16 mouse cellular contexts compared by ENCODE assay signal in genomic region chr6:144963156-144963555, GRCm38 (mm10).
DNase-seq lines count a peak whose midpoint lies in the region; ATAC-seq and TF ChIP-seq lines count a peak whose summit lies in the region.
"Had no signal": no experiment of that assay in that cellular context is flagged by ENCODE, and none has a peak within 500 bp of the region (broad histone marks: within the 10 kb centered on the region; RNA-seq: fewer than 3 reads in every experiment).

No protein-coding gene starts in this region.

- CTCF ChIA-PET in Patski (lab: Charles Lee), result no interaction called here

- WGBS in limb, embryonic 11.5 days, result 86% methylated on average over 8 of the region's 8 CpGs
- WGBS in limb, embryonic 10.5 days, result 85% methylated on average over 8 of the region's 8 CpGs
- 74% methylated on average over 8 of the region's 8 CpGs for WGBS in lung, adult 2 months
- 76% methylated on average over 8 of the region's 8 CpGs for WGBS in heart, embryonic 11.5 days (ENCODE audit: insufficient replicate concordance)

- in situ Hi-C loops in Patski (cut with MboI; ENCODE audit: low pct_unique_long_range_greater_than_20kb), result loop anchor here (25.0 kb wide), 1 partner anchor 1351 kb away; no protein-coding TSS in a partner anchor

- no peaks in the 10 kb centered on the region for H3K9me3 ChIP-seq in limb, embryonic 11.5 days (ENCODE audit: control insufficient read depth, low read length)
- no peaks in the 10 kb centered on the region for H3K9me3 ChIP-seq in limb, embryonic 10.5 days (replicated peaks)
- H3K9me3 ChIP-seq in heart, embryonic 11.5 days (replicated peaks; ENCODE audit: control insufficient read depth, low read length), result no peaks in the 10 kb centered on the region
- H3K9me3 ChIP-seq: hindbrain, embryonic 12.5 days; liver, embryonic 15.5 days; neural tube, embryonic 15.5 days had no signal

- no peak for ATAC-seq in limb, embryonic 11.5 days (ENCODE audit: insufficient number of reproducible peaks, low FRiP score, low TSS enrichment, low read depth)
- no peak for ATAC-seq in Patski
- ATAC-seq in megakaryocyte-erythroid progenitor cell, adult 5-6 weeks (replicated peaks; ENCODE audit: low FRiP score, low TSS enrichment, poor library complexity, severe bottlenecking), result 0 out of 2 replicates have a peak, but pooled peaks have one; percentile 35
- no peak for ATAC-seq in heart, embryonic 11.5 days (replicated peaks; ENCODE audit: insufficient number of reproducible peaks, low FRiP score, low TSS enrichment)

- H3K27me3 ChIP-seq in limb, embryonic 11.5 days (ENCODE audit: control insufficient read depth, insufficient read depth, low read length), result no peaks in the 10 kb centered on the region
- H3K27me3 ChIP-seq in limb, embryonic 10.5 days (ENCODE audit: low read depth, poor library complexity, severe bottlenecking), result no peaks in the 10 kb centered on the region
- H3K27me3 ChIP-seq in Patski, result no peaks in the 10 kb centered on the region
- H3K27me3 ChIP-seq in heart, embryonic 11.5 days (ENCODE audit: control insufficient read depth, insufficient read depth, low read length), result no peaks in the 10 kb centered on the region
- H3K27me3 ChIP-seq: heart, embryonic 13.5 days; hindbrain, embryonic 12.5 days; liver, embryonic 15.5 days had no signal

- no peaks in the 10 kb centered on the region for H3K36me3 ChIP-seq in limb, embryonic 11.5 days (ENCODE audit: control insufficient read depth, insufficient read depth, low read length)
- H3K36me3 ChIP-seq in limb, embryonic 10.5 days, result no peaks in the 10 kb centered on the region
- no peaks in the 10 kb centered on the region for H3K36me3 ChIP-seq in heart, embryonic 11.5 days (ENCODE audit: control insufficient read depth, insufficient read depth, low read length)
- H3K36me3 ChIP-seq: heart, embryonic 13.5 days; hindbrain, embryonic 12.5 days; liver, embryonic 15.5 days; neural tube, embryonic 15.5 days had no signal

- no peak for TF ChIP-seq POLR2A in lung, adult 2 months (IDR thresholded peaks at IDR 0.05; ENCODE audit: borderline replicate concordance, extremely low read depth, low read depth, low read length)

- peak; percentile 21 for DNase-seq in limb, embryonic 11.5 days (ENCODE audit: low spot score)
- no peak for DNase-seq in limb, embryonic 10.5 days (ENCODE audit: low spot score)
- DNase-seq in thymus, postnatal 25 days, result peak; percentile 8
- DNase-seq in thymus, postnatal 10 days (ENCODE audit: low spot score in 2 of 2), result no peak
- no peak for DNase-seq in Patski (ENCODE audit: low read depth, low spot score)
- no peak for DNase-seq in lung, adult 2 months
- DNase-seq: cerebellum, adult 9-11 months; gastrocnemius, postnatal 25 days; kidney, adult 8-10 months had no signal

- no peak overlapping the region for H3K27ac ChIP-seq in limb, embryonic 11.5 days (replicated peaks; ENCODE audit: low read depth, low read length)
- H3K27ac ChIP-seq in limb, embryonic 10.5 days, result no peak overlapping the region
- H3K27ac ChIP-seq in heart, embryonic 11.5 days (ENCODE audit: low read depth, low read length), result no peak overlapping the region
- H3K27ac ChIP-seq: heart, embryonic 13.5 days; hindbrain, embryonic 12.5 days; liver, embryonic 15.5 days; neural tube, embryonic 15.5 days had no signal

- no peaks in the 10 kb centered on the region for H3K4me1 ChIP-seq in limb, embryonic 11.5 days (ENCODE audit: control insufficient read depth, insufficient read depth, low read length)
- peaks cover 5% of the 10 kb centered on the region; the same call in 1 of the 2 replicates for H3K4me1 ChIP-seq in limb, embryonic 10.5 days
- H3K4me1 ChIP-seq in lung, adult 2 months (ENCODE audit: control insufficient read depth, insufficient read depth, low read length), result no peaks in the 10 kb centered on the region
- no peaks in the 10 kb centered on the region for H3K4me1 ChIP-seq in heart, embryonic 11.5 days (ENCODE audit: control insufficient read depth, insufficient read depth, low read length)
- H3K4me1 ChIP-seq: heart, embryonic 13.5 days; hindbrain, embryonic 12.5 days; liver, embryonic 15.5 days; megakaryocyte, embryonic 14.5 days had no signal

- no peak overlapping the region for H3K4me2 ChIP-seq in limb, embryonic 11.5 days (ENCODE audit: low read depth, severe bottlenecking)
- no peak overlapping the region for H3K4me2 ChIP-seq in heart, embryonic 11.5 days
- H3K4me2 ChIP-seq: heart, embryonic 13.5 days; hindbrain, embryonic 12.5 days; liver, embryonic 15.5 days; neural tube, embryonic 15.5 days had no signal

- H3K4me3 ChIP-seq in limb, embryonic 11.5 days (ENCODE audit: low read depth, low read length), result no peak overlapping the region
- H3K4me3 ChIP-seq in limb, embryonic 10.5 days, result no peak overlapping the region
- no peak overlapping the region for H3K4me3 ChIP-seq in lung, adult 2 months (replicated peaks; ENCODE audit: extremely low read depth, low read depth, low read length)
- H3K4me3 ChIP-seq in heart, embryonic 11.5 days (ENCODE audit: low read depth, low read length), result no peak overlapping the region
- H3K4me3 ChIP-seq: heart, embryonic 13.5 days; hindbrain, embryonic 12.5 days; liver, embryonic 15.5 days; megakaryocyte, embryonic 14.5 days; neural tube, embryonic 15.5 days had no signal

- POLR2A ChIA-PET in Patski (lab: Charles Lee), result no interaction called here

- H3K9ac ChIP-seq in limb, embryonic 11.5 days (ENCODE audit: low read length), result no peak overlapping the region
- no peak overlapping the region for H3K9ac ChIP-seq in heart, embryonic 11.5 days (ENCODE audit: low read depth, low read length)
- H3K9ac ChIP-seq: heart, embryonic 13.5 days; hindbrain, embryonic 12.5 days; liver, embryonic 15.5 days; neural tube, embryonic 15.5 days had no signal

- TF ChIP-seq CTCF in Patski (IDR thresholded peaks at IDR 0.05), result peak; percentile 37
- no peak for TF ChIP-seq CTCF in lung, adult 2 months (IDR thresholded peaks at IDR 0.05; ENCODE audit: insufficient read depth, low read length)

Comparison
In these comparisons a context has a peak if more than half of its experiments do, and no peak if none do; other contexts are left out.
1. DNase-seq: peak in limb, embryonic 11.5 days (single experiment) and thymus, postnatal 25 days (single experiment); none in limb, embryonic 10.5 days (single experiment), thymus, postnatal 10 days (0 of 2), Patski (single experiment) and lung, adult 2 months (single experiment).